Mouse (Mus musculus) ES-Bruce4 (cell line): Measurements from ENCODE around the gene Dync1i2. TPM values are rescaled to one million over a fixed set of nuclear protein-coding genes. Genes with fewer than 3 reads are reported as not detected.
A peak's percentile ranks its signal among the peaks of the same experiment; 100 is the strongest.

Experiments
- H3K27ac ChIP-seq: 2 replicates; pipeline ENCODE4 v1.5.1; 2012; ENCODE audit warnings: low read length, inconsistent platforms; ENCODE audit not compliant: insufficient read depth
- H3K27me3 ChIP-seq: 2 replicates; pipeline ENCODE4 v1.6.1; 2012; ENCODE audit warnings: mild to moderate bottlenecking, low read length, inconsistent platforms; ENCODE audit not compliant: control insufficient read depth, poor library complexity, insufficient read depth, severe bottlenecking
- H3K36me3 ChIP-seq: 2 replicates; pipeline ENCODE4 v1.6.1; 2012; ENCODE audit warnings: inconsistent platforms, mild to moderate bottlenecking, low read length, moderate library complexity; ENCODE audit not compliant: control insufficient read depth, poor library complexity, insufficient read depth, severe bottlenecking
- H3K4me1 ChIP-seq: one replicate; pipeline ENCODE4 v1.8.1; 2011; ENCODE audit warnings: low read length; ENCODE audit not compliant: control insufficient read depth, insufficient read depth
- H3K4me3 ChIP-seq: 2 replicates; pipeline ENCODE4 v1.5.1; 2011; ENCODE audit warnings: low read depth, mild to moderate bottlenecking, low read length
- H3K9ac ChIP-seq: 2 replicates; pipeline ENCODE4 v1.6.1; 2012; ENCODE audit warnings: low read depth, mild to moderate bottlenecking, inconsistent platforms; ENCODE audit not compliant: poor library complexity, severe bottlenecking
- H3K9me3 ChIP-seq: replicated peaks from 2 replicates; pipeline ENCODE4 v1.6.1; 2012; ENCODE audit warnings: mild to moderate bottlenecking, low read length, inconsistent platforms; ENCODE audit not compliant: control insufficient read depth, poor library complexity, insufficient read depth, severe bottlenecking
- CTCF ChIP-seq: IDR thresholded peaks from one replicate; pipeline ENCODE4 v1.8.1; 2011; ENCODE audit warnings: low read depth, low read length
- EP300 ChIP-seq: IDR thresholded peaks from 2 replicates; pipeline ENCODE4 v1.6.1; 2011; ENCODE audit warnings: low read depth, low read length; ENCODE audit not compliant: insufficient read depth
- POLR2A ChIP-seq: IDR thresholded peaks from one replicate; pipeline ENCODE4 v1.8.1; 2011; ENCODE audit warnings: low read length; ENCODE audit not compliant: insufficient read depth
- polyA plus RNA-seq: library from polyadenylated mRNA; stranded (reverse); fragments of >200 nt; gene quantifications from 2 replicates; pipeline ENCODE4 v1.2.4, GENCODE M21; 2011; ENCODE audit warnings: low read depth; ENCODE audit not compliant: missing spikeins, insufficient read depth, insufficient read length

The Dync1i2 gene
- polyA plus RNA-seq = 140 and 149 TPM in 2 replicates

DNA sequence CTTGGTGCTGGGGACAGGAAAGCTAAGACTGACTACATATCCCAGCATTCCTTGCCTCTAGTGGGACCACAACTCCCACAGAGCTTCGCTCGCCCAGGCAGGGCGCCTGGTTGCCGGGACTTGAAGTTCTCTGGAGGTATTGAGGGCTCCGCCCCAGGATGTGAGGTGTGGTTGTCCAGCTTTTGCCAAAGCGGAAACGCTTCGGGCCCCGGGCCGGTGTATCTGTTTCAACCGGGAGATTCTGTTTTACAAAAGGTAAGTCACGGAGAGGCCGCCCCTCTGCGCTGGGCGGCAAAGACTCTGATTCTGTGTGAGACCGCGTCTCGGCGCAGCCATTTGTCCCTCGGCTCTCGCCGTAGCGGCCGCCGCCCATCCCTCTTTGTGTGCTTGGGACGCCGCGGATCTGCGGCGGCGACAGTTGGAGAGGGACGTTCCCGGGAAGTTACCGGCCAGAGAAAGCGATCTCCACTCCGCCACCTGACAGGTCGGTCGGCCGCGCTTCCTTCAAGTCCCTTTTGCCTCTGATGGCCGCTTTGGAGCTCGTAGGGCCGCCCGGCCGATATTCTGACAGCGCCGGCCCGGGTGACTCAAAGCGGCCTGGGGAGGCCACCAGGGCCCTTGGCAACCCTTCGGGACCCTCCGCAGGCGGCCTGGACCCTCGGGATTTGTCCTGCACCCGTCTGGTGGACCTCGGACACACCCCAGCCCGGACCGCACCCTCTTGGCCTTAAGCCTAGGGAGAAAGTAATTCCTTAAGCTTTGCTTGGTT lies at the start of gene Dync1i2:
Gene Dync1i2 (plus strand): TSS at position 116 of the 769 bp plus-strand sequence.
- H3K27ac ChIP-seq = no peak within 1 kb of the TSS
- H3K27me3 ChIP-seq = no peaks in the 10 kb centered on the region; the same call in 1 of the 2 replicates
- H3K36me3 ChIP-seq = no peaks in the 10 kb centered on the region; the same call in 1 of the 2 replicates
- peak within 1 kb of the TSS; percentile 79 for H3K9ac ChIP-seq
- TF ChIP-seq CTCF = no peak
- TF ChIP-seq EP300 = no peak
- no peak for TF ChIP-seq POLR2A
- no peaks in the 10 kb centered on the region for H3K9me3 ChIP-seq
- H3K4me3 ChIP-seq = peak within 1 kb of the TSS; percentile 97
- H3K4me1 ChIP-seq = no peaks in the 10 kb centered on the region

DNA sequence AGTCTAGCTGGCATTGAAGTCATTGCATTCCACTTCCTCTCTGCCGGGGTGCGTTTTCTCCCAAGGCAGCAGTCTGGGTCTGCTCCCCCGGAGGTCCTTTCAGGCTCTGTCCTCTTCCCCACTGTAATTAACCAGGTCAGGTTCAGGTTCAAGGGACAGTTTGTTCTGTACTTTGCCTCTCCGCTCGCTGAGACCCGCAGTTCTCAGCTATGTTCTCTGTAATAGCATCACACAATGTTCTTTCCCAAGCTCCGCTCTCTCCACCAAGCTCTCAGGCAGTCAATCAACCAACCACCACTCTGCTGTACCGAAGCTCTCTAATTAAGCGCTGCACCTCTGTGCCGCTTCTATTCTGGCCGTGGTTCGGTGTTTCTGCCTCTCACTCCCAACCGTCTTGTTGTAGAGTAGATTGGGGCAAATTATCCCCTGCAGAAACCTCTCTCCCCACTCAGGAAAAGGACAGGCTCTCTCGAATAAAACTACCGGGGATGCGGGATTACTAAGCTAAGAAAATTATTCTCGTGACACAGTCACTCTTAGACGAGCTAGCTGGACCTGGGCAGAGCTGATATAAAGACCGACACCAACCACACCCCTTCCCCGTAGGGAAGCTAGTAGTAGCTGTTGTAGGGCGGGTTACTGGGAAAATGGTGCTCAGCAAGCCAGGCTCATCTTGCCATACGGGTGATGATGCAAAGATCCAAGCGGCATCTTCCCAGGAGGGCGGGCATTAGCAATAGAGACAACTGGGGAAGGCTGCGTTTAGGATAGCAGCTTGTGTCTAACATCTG lies 48.5 kb upstream of the Dync1i2 start:
- no peak for TF ChIP-seq POLR2A
- TF ChIP-seq EP300 = no peak
- TF ChIP-seq CTCF = no peak
- Histone ChIP-seq H3K4me3 (no peak overlapping the region; the same call in 1 of the 2 replicates), H3K36me3 (no peaks in the 10 kb centered on the region), H3K27me3 (no peaks in the 10 kb centered on the region), H3K9me3 (no peaks in the 10 kb centered on the region), H3K4me1 (no peaks in the 10 kb centered on the region), H3K9ac (no peak overlapping the region; the same call in 1 of the 2 replicates), H3K27ac (no peak overlapping the region)

DNA sequence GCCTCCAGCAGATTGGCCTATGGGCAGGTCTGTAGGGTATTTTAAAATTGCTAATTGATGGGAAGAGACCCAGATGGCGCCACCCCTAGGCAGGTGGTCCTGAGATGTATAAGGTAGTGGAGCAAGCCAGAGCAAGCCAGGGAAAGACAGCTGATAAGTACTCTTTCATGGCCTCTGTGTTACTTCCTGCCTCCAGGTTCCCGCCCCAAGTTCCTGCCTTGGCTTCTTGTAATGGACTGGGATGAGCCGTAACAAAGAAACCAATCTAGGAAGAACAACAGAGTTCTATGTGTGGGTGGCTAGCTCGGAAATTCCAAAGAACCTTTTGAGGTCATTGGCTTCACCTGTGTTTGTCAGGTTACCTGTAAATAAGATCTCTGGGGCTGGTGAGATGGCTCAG lies 44.3 kb upstream of the Dync1i2 start:
- TF ChIP-seq POLR2A (no peak), CTCF (no peak), EP300 (peak; percentile 62; the same call in 1 of the 2 replicates)
- Histone ChIP-seq H3K9ac (no peak overlapping the region), H3K9me3 (no peaks in the 10 kb centered on the region), H3K36me3 (no peaks in the 10 kb centered on the region), H3K4me3 (no peak overlapping the region), H3K4me1 (no peaks in the 10 kb centered on the region), H3K27ac (no peak overlapping the region), H3K27me3 (no peaks in the 10 kb centered on the region)

DNA sequence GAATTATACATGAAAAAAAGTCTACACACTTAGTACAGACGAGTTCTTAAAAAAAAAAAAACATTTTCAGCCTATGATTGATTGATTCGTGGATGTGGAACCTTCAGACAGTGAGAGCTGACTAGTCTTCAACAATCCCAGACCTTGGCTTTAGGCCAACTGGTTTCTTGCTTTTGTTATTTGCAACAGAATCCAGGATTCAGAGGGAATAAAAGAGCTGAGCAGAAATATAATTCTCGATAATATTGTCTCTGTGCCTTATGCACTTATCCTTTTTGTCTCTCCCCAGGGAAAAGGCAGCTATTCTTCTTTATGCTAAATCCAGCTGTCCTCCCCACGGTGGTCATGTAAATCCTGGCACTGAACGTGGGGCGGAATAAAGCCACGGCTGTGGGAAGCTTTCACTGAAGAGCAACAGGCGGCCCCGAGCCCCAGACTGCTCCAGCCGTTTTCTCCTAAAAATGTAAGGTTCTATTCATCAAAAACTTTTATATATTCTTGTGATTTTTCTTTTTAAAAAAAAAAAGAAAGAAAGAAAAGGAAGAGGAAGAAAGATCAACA lies 43.0 kb upstream of the Dync1i2 start:
- Histone ChIP-seq H3K27ac (no peak overlapping the region), H3K9ac (no peak overlapping the region), H3K4me3 (no peak overlapping the region), H3K27me3 (no peaks in the 10 kb centered on the region), H3K4me1 (no peaks in the 10 kb centered on the region), H3K9me3 (no peaks in the 10 kb centered on the region), H3K36me3 (no peaks in the 10 kb centered on the region)
- TF ChIP-seq CTCF = no peak
- TF ChIP-seq EP300 = no peak
- TF ChIP-seq POLR2A = no peak

DNA sequence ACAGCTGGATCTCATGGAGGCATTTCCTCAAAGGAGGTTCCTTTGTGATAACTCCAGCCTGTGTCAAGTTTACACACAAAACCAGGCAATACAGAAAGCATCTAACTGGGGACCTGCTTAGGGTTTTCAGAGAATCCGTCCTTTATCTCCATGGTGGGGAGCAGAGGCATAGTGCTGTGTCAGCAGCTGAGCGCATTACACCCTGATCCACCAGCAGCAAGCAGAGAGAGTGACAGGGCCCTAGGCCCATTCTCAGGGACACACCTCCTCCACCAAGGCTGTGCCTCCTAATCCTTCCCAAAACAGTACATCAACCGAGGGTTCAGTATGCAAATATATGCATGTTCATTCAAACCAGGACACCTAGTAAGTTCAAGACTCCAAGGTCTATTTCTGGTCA lies 38.5 kb upstream of the Dync1i2 start:
- Histone ChIP-seq H3K36me3 (no peaks in the 10 kb centered on the region), H3K4me3 (no peak overlapping the region), H3K9ac (no peak overlapping the region), H3K9me3 (no peaks in the 10 kb centered on the region), H3K27ac (no peak overlapping the region), H3K27me3 (no peaks in the 10 kb centered on the region), H3K4me1 (no peaks in the 10 kb centered on the region)
- no peak for TF ChIP-seq CTCF
- TF ChIP-seq POLR2A = no peak
- no peak for TF ChIP-seq EP300
